Mouse (Mus musculus) embryonic facial prominence, embryonic 11.5 days (tissue): ENCODE measurements at regions not wholly inside any gene's neighbourhood (a gene's known extent, or its start where the extent isn't known, plus 50 kb on each side); places are given as distances from the start of the nearest gene placed in this dataset.

ENCODE experiments used
- ATAC-seq: fragments of 200-750 bp; cut with Nextera tagmentation; replicated peaks from 2 replicates; pipeline ENCODE4 v1.8.0; 2017; ENCODE audit warnings: low read depth; ENCODE audit not compliant: insufficient number of reproducible peaks, low FRiP score, low TSS enrichment
- DNase-seq: peaks from one replicate; pipeline ENCODE4 v3.0.0-alpha.2; 2015; ENCODE audit warnings: low spot score
- H3K27ac ChIP-seq: fragments of 300-500 bp; sonication (generic); replicated peaks from 2 replicates; pipeline ENCODE4 v1.5.1; 2014; ENCODE audit warnings: mild to moderate bottlenecking, low read depth, low read length, control low read depth
- H3K27me3 ChIP-seq: fragments of 300-500 bp; sonication (generic); 2 replicates; pipeline ENCODE4 v1.6.1; 2014; ENCODE audit warnings: mild to moderate bottlenecking, low read length, moderate library complexity, mixed read lengths; ENCODE audit not compliant: control insufficient read depth, insufficient read depth
- H3K36me3 ChIP-seq: fragments of 300-500 bp; sonication (generic); replicated peaks from 2 replicates; pipeline ENCODE4 v1.6.1; 2014; ENCODE audit warnings: low read depth, mild to moderate bottlenecking, low read length, moderate library complexity, mixed read lengths; ENCODE audit not compliant: control insufficient read depth, insufficient read depth
- H3K4me1 ChIP-seq: fragments of 300-500 bp; sonication (generic); 2 replicates; pipeline ENCODE4 v1.6.1; 2014; ENCODE audit warnings: low read length, mixed read lengths; ENCODE audit not compliant: control insufficient read depth, insufficient read depth
- H3K4me2 ChIP-seq: fragments of 300-500 bp; sonication (generic); 2 replicates; pipeline ENCODE4 v1.6.1; 2014; ENCODE audit warnings: low read depth, mild to moderate bottlenecking, control low read depth, low read length, moderate library complexity
- H3K4me3 ChIP-seq: fragments of 300-500 bp; sonication (generic); 2 replicates; pipeline ENCODE4 v1.5.1; 2014; ENCODE audit warnings: low read depth, low read length, control low read depth
- H3K9ac ChIP-seq: fragments of 300-500 bp; sonication (generic); replicated peaks from 2 replicates; pipeline ENCODE4 v1.6.1; 2014; ENCODE audit warnings: mild to moderate bottlenecking, control low read depth, low read length
- H3K9me3 ChIP-seq: fragments of 300-500 bp; sonication (generic); replicated peaks from 2 replicates; pipeline ENCODE4 v1.6.1; 2016; ENCODE audit warnings: mild to moderate bottlenecking, low read length, inconsistent platforms, mixed read lengths; ENCODE audit not compliant: control insufficient read depth
- WGBS: fragments of 180-500 bp; shearing (Covaris S2); extraction: QIAGEN DNeasy Blood & Tissue Kit; methylation state at CpG from one replicate; pipeline ENCODE4 v1.1.7; 2014; 5-methylcytosine and 5-hydroxymethylcytosine counted together

DNA sequence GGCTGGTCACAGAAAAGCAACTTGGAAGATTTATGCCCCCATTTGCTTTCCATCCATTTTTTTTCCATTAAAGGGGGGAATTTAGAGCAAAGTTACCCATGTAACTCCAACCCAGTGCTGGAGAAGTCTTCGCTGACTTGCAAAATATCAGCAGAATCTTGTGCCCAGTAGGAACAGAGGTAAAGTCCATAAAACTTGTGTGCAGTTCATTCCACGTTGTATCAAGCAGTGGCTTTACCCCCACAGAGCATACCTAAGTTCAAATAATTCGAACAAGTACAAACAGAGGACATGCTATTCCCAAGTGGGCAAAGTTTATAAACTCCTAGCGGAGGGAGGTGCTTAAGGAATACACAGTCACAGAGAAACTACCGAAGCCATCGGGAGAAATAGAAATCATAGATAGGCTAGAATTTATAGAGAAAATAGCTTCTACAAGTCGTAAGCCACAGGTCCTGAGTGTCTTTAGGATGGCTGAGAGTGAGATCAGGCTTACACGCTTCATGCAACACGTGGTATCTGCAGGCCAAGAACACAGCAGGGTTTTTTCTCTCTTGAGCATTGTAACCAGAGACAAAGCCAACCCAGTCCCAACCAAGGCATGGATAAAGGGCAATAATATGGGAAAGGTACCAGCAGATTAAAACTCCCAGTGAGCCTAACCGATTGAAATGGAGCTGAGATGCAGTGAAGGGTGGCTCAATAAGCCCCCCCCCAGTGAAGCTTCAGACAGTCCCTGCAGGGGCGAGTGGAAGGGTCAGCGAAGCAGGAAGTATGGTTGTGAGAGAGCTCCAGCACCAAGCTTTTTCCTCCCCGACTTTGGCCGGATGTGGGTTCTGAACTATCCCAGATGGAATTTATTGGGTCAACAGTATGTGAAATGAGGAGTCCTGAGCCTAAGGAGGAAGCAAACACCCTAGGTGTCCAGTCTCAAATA is 487.6 kb upstream of the Gm9747 start:
- Histone ChIP-seq H3K9ac (no peak overlapping the region), H3K9me3 (no peaks in the 10 kb centered on the region), H3K4me1 (no peaks in the 10 kb centered on the region), H3K4me2 (no peak overlapping the region), H3K27me3 (no peaks in the 10 kb centered on the region), H3K4me3 (no peak overlapping the region), H3K27ac (peak overlapping the region; percentile 48), H3K36me3 (no peaks in the 10 kb centered on the region)
- ATAC-seq (no peak), DNase-seq (peak; percentile 15)
- 66% methylated on average over 14 of the region's 14 CpGs for WGBS

DNA sequence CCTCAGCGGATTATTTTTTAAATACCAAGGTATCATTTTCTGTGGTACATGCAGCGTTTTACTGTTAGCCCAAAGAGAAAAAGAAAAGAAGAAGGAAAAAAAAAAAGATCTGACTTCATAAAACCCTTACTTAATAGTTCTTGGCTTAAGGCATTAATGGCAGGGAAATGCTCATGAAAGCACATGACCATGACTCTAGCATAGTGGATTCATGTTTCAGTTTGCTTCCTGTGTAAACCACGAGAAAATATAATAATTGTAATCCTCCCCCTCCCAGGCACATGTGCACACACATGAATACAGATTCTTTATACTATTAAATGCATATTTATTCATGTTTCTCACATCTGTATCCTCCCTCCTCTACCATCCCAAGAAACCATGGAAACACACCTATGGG is 486.9 kb upstream of the Gm9747 start:
- Histone ChIP-seq H3K4me3 (no peak overlapping the region), H3K27ac (no peak overlapping the region), H3K36me3 (no peaks in the 10 kb centered on the region), H3K9me3 (no peaks in the 10 kb centered on the region), H3K4me1 (no peaks in the 10 kb centered on the region), H3K9ac (no peak overlapping the region), H3K4me2 (no peak overlapping the region), H3K27me3 (no peaks in the 10 kb centered on the region)
- 68% methylated on average over 3 of the region's 3 CpGs for WGBS
- DNase-seq = no peak
- no peak for ATAC-seq

DNA sequence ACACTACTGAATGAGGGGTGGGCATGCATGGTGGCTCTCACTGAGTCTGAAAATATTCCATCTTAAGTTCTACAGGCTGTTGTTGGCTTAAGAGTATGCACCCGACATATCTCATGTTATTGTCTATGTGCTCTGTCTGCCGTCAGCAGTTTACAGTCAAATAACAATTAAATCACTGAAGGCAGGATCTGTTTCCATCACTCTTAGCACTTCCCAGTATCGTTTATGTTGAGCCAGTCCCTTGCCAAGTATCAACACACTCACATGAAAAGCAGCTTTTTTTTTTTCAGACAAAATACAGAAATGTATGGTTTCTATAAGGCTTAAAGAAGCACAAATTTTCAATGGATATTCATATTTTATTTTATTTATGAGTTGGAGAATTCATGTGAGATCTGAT is 485.9 kb upstream of the Gm9747 start:
- Histone ChIP-seq H3K4me2 (no peak overlapping the region), H3K27ac (no peak overlapping the region), H3K9me3 (no peaks in the 10 kb centered on the region), H3K4me1 (no peaks in the 10 kb centered on the region), H3K9ac (no peak overlapping the region), H3K27me3 (no peaks in the 10 kb centered on the region), H3K4me3 (no peak overlapping the region), H3K36me3 (no peaks in the 10 kb centered on the region)
- DNase-seq (no peak), ATAC-seq (no peak)
- whole genome bisulfite sequencing = 83% methylated on average over 3 of the region's 3 CpGs

DNA sequence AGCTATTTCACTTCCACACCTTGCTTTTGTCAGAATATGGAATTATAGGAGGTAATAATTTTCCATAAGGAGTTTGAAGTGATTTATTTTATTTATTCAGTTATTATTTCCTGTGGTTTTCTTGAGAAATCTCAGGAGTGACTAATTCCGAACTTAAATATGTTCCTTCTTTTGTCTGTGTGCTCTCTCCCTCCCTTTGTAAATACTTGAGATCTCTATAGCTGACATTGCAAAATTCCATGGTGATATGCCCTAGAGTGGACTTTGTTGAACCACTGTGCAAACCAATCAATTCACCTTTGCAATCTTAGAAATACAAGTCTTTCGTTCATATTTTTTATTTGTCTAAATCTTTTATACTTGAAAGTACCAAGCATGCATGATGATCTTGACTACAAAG is 478.8 kb upstream of the Gm9747 start:
- Histone ChIP-seq H3K9me3 (no peaks in the 10 kb centered on the region), H3K4me3 (no peak overlapping the region), H3K4me2 (no peak overlapping the region), H3K27ac (no peak overlapping the region), H3K4me1 (no peaks in the 10 kb centered on the region), H3K27me3 (no peaks in the 10 kb centered on the region), H3K36me3 (no peaks in the 10 kb centered on the region), H3K9ac (no peak overlapping the region)
- WGBS = 87% methylated on average over 2 of the region's 2 CpGs
- ATAC-seq (no peak), DNase-seq (no peak)

DNA sequence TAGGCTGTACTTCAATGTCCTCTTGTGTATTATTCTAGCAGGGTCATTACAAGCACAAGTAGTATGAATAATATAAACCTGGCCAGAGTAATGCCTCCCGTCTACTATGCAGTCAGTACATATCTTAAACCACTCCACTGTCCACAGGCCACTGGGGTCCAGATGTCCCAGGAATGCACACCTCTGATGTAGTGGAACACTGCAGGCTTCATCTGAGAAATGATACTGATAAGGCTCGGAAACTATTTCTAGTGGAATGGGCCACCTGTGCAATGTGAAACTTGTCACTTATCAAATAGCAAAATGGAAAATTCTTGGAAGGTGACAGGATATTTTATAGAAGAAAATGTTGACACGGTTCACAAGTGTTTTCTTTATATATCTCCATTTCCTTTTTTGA is 477.6 kb upstream of the Gm9747 start:
- Histone ChIP-seq H3K27ac (no peak overlapping the region), H3K4me2 (no peak overlapping the region), H3K4me3 (no peak overlapping the region), H3K9ac (no peak overlapping the region), H3K4me1 (no peaks in the 10 kb centered on the region), H3K36me3 (no peaks in the 10 kb centered on the region), H3K27me3 (no peaks in the 10 kb centered on the region), H3K9me3 (no peaks in the 10 kb centered on the region)
- WGBS = 78% methylated on average over 3 of the region's 3 CpGs
- DNase-seq (no peak), ATAC-seq (no peak)

DNA sequence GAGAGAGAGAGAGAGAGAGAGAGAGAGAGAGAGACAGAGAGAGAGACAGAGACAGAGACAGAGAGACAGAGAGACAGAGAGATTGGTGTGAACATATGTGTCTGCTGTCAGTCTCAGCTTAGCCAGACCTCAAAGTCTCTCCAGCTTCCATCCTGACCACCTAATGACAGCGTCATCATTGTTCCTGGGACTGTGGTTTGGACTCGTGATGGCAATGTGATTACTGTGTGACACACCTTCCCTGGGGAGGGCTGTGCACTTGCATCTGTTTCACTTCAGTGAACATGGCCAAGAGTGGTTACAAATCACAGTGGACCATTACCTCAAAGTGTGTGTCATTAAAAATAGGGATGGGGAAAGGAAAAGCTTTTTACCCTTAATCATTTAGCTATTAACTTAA is 477.2 kb upstream of the Gm9747 start:
- H3K4me2 ChIP-seq = no peak overlapping the region
- H3K9ac ChIP-seq = no peak overlapping the region
- no peaks in the 10 kb centered on the region for H3K27me3 ChIP-seq
- H3K9me3 ChIP-seq = no peaks in the 10 kb centered on the region
- DNase-seq (no peak), ATAC-seq (no peak)
- H3K36me3 ChIP-seq = no peaks in the 10 kb centered on the region
- H3K27ac ChIP-seq = no peak overlapping the region
- 68% methylated on average over 2 of the region's 2 CpGs for WGBS
- H3K4me1 ChIP-seq = no peaks in the 10 kb centered on the region
- H3K4me3 ChIP-seq = no peak overlapping the region

DNA sequence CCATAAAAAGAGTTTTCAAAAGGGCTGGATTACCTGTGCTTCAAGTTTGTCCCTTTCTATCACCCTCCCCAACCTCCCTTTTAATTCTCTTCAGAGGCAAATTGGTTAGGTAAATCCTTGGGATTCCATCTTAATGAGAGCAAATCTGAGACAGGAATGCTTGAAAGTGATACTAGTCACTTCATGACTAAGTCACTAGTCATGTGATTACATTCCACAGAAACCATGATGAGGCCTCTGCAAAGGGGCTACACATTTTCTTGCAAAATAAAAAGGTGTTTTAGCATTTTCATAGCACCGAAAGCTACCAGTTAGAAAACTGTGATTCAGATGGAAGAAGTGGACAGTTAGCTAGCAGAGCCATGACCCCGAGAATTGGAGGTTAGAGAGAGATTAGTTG is 473.0 kb upstream of the Gm9747 start:
- no peak for ATAC-seq

DNA sequence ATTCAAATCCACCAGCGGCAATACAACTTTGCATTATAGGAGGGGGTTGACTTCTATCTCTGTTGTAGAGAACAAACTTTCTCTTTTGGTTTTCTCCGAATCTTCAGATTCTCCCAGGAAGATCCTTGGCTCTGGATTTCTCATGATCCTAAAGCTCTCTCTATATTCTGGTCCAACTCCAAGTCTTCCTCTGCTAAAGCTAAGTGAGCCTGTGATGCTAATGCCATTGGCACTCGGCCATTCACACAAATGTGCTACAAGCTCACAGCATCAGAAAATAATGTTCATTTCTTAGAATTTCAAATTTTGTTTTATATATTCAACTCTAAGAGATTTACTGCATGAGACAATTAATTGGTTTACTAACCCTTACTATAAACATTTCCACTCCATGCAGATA is 461.2 kb upstream of the Gm9747 start:
- Histone ChIP-seq H3K4me3 (no peak overlapping the region), H3K4me1 (no peaks in the 10 kb centered on the region), H3K36me3 (no peaks in the 10 kb centered on the region), H3K9me3 (no peaks in the 10 kb centered on the region), H3K9ac (no peak overlapping the region), H3K27me3 (no peaks in the 10 kb centered on the region), H3K4me2 (no peak overlapping the region), H3K27ac (no peak overlapping the region)
- ATAC-seq = no peak
- 92% methylated on average over 3 of the region's 3 CpGs for WGBS
- DNase-seq = no peak

More for the DNA sequence above, 473.0 kb upstream of the Gm9747 start:
- Histone ChIP-seq H3K27ac (no peak overlapping the region), H3K4me2 (no peak overlapping the region), H3K36me3 (no peaks in the 10 kb centered on the region), H3K27me3 (no peaks in the 10 kb centered on the region), H3K4me1 (no peaks in the 10 kb centered on the region), H3K9ac (no peak overlapping the region), H3K4me3 (no peak overlapping the region), H3K9me3 (no peaks in the 10 kb centered on the region)
- 76% methylated on average over 2 of the region's 2 CpGs for WGBS
- no peak for DNase-seq
